Mouse (Mus musculus) bone marrow macrophage, adult 2 months (primary cell): Measurements from ENCODE around the gene Emp3. TPM values are rescaled to one million over a fixed set of nuclear protein-coding genes. Genes with fewer than 3 reads are reported as not detected.
"Not testable (repeated sequence)": the region's sequence is repeated elsewhere in the genome, so short reads cannot be mapped to it uniquely, and the experiment has no call there.

Experiments used
- H3K27ac ChIP-seq: 2 replicates; pipeline ENCODE4 v1.5.1; 2012; ENCODE audit warnings: low read depth, low read length; ENCODE audit not compliant: insufficient read depth
- H3K4me1 ChIP-seq: 2 replicates; pipeline ENCODE4 v1.6.1; 2012; ENCODE audit warnings: low read length; ENCODE audit not compliant: control insufficient read depth, insufficient read depth
- H3K4me3 ChIP-seq: 2 replicates; pipeline ENCODE4 v1.5.1; 2012; ENCODE audit warnings: mild to moderate bottlenecking, low read length, moderate library complexity; ENCODE audit not compliant: insufficient read depth
- CTCF ChIP-seq: IDR thresholded peaks from 2 replicates; pipeline ENCODE4 v1.5.1; 2012; ENCODE audit warnings: low read depth, mild to moderate bottlenecking, low read length, moderate library complexity
- POLR2A ChIP-seq: IDR thresholded peaks from 2 replicates; pipeline ENCODE4 v1.6.1; 2012; ENCODE audit warnings: mild to moderate bottlenecking, low read depth, low read length, borderline replicate concordance
- polyA plus RNA-seq: library from polyadenylated mRNA; stranded (reverse); fragments of >200 nt; gene quantifications from 2 replicates; pipeline ENCODE4 v1.2.4, GENCODE M21; 2012; ENCODE audit not compliant: missing spikeins, insufficient read depth, insufficient read length

Emp3 gene
- polyA plus RNA-seq, result 635 and 697 TPM in 2 replicates

DNA sequence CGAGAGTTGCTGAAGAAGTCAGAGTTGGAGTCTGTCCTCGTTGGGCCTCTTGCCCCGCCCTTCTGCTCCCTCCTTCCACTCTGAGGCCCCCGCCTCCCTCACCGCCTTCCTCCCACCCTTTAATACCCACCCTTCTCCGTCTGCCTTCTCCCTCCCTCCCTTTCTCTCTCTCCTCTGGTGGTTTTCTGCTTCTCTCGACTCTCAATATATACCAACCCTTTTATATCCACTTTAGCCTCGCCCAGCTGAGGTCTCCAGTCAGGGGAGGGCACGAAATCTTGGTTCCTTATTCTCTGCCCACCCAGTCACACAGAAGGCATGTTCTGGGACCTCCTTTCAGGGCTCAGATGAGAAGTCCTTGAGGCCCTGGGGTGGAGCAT, at the start of gene Emp3:
Gene Emp3 (minus strand): TSS at position 163 of the 380 bp plus-strand sequence.
- H3K4me1 ChIP-seq, result peaks cover 26% of the 10 kb centered on the region
- H3K4me3 ChIP-seq, result peak within 1 kb of the TSS; percentile 82
- H3K27ac ChIP-seq, result peak within 1 kb of the TSS; percentile 95
- TF ChIP-seq POLR2A (peak; percentile 46; the same call in 1 of the 2 replicates), CTCF (no peak)

DNA sequence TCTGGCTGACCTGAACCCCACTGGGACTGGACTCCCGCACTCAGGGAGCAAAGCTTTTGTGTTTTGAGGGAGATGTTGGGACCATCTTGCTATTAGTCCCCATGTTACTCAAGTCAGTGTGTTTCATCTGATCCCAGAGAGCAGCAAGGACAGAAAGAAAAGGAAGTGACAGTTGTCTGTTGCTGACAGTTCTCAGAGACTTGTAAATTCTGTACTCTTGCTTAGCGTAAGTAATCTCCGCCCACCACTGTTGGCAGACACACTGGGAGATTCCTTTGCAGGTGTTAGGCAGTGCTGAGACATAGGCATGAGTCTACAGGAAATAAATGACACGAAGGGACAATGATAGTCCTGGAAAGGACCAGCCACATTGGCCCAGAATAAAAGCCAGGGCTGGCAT, 35.4 kb upstream of the Emp3 start:
- no peak overlapping the region for H3K27ac ChIP-seq
- H3K4me1 ChIP-seq, result no peaks in the 10 kb centered on the region
- TF ChIP-seq POLR2A (no peak), CTCF (no peak)
- no peak overlapping the region for H3K4me3 ChIP-seq

DNA sequence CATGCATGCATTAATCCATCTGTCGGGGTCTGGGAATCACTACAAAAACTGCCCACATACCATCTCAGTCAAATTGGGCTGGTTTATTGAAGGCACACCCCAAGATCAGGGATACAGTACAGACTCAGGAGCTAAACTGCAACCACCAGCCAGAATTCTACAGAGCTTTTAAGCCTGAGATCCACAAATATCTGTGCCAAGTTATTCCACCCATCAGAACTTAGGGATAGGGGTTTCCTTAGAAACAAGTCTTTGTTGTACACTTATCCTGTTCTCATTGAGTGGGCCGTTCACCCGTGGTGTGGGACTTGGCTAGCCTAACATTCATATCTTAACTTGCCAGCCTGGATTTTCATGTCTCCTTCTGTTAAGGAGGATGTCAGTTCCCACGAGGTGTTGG, 27.9 kb upstream of the Emp3 start:
- H3K4me3 ChIP-seq, result no peak overlapping the region
- no peak overlapping the region for H3K27ac ChIP-seq
- no peaks in the 10 kb centered on the region for H3K4me1 ChIP-seq
- TF ChIP-seq CTCF (no peak), POLR2A (no peak)

DNA sequence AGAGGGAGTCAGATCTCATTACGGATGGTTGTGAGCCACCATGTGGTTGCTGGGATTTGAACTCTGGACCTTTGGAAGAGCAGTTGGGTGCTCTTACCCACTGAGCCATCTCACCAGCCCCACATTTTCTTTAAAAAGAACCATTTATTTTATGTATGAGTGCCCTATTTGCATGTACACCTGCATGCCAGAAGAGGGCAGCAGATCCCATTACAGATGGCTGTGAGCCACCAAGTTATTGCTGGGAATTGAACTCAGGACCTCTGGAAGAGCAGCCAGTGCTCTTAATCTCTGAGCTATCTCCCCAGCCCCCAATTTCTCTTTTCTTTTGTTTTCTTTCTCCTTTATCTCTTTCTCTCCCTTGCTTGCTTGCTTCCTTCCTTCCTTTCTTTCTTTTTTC, 22.1 kb upstream of the Emp3 start:
- not testable (repeated sequence) for H3K4me1 ChIP-seq, H3K4me3 ChIP-seq, H3K27ac ChIP-seq

DNA sequence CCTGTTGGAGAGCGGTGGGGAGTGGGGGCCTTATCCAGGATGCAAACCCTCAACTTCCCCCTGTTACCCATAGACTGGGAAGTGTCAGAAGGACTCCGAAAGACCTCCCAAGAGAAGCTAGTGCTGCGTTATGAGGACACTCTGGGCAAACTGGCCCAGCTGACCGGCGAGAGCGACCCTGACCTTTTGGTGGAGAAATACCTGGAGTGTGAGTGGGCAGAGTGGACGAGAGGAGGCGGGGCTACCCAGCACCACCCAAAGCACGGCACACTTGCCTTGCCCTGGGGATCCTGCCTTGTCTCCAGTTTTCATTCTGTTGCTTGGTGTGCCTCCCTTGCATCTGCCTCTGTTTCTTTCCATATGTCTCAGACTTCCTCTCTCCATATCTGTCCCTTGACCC, 20.8 kb upstream of the Emp3 start:
- no peak overlapping the region for H3K27ac ChIP-seq
- no peak overlapping the region for H3K4me3 ChIP-seq
- H3K4me1 ChIP-seq, result no peaks in the 10 kb centered on the region
- no peak for TF ChIP-seq CTCF
- TF ChIP-seq POLR2A, result no peak

DNA sequence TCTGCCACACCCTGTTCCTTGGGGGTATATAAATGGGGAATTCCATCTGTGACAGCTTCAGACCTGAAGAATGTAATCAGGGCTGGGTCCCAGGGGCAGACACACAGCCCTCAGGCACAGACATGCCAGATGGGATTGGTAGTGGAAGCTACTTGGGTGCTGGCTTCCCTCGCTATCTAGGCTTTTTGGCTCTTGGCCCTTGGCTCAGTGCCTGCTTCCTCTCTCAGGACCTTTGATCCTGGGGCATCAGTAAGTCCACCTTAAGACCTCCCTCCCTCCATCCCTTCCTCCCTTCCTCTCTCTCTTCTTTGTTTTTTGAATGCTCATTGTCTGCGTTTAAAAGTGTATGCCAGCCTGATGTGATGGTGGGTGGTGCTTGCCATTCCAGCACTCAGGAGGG, 18.6 kb upstream of the Emp3 start:
- Histone ChIP-seq H3K4me3 (no peak overlapping the region), H3K4me1 (no peaks in the 10 kb centered on the region), H3K27ac (no peak overlapping the region)
- TF ChIP-seq CTCF (no peak), POLR2A (no peak)

DNA sequence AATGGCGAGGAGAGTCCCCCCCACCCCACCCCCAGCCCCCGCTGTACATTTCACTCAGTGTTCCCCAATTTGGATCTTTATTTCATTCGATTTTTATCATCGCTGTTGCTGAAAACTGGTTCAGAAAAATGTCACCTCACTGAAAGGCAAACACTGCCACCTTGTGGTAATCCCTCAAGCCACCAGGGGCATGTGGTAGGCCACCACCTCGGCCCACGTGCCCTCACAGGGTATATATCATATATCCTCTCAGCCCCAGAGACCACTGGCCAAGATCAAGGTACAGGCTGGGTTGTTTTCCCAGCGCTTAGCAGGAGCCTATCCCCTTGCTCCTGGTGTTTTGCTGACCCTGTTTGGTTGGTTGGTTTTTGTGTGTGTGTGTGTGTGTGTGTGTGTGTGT, 13.9 kb upstream of the Emp3 start:
- Histone ChIP-seq H3K27ac (no peak overlapping the region), H3K4me1 (no peaks in the 10 kb centered on the region), H3K4me3 (no peak overlapping the region)
- TF ChIP-seq POLR2A (no peak), CTCF (peak; percentile 73)

DNA sequence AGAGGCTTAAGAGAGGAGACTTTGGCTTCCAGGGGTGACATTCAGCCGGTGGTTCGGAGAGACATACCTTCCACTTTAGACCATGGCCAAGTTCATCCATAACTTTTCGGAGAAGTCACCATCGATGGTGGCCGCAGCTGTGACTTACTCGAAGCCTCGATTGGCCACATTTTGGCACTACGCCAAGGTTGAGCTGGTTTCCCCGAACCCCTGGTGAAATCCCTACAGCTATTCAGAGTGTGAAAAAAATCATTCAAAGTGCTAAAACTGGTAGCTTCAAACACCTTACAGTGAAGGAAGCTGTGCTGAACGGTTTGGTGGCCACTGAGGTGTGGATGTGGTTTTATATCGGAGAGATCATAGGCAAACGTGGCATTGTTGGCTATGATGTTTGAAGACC, 12.6 kb upstream of the Emp3 start:
- not testable (repeated sequence) for H3K27ac ChIP-seq, H3K4me3 ChIP-seq, H3K4me1 ChIP-seq

DNA sequence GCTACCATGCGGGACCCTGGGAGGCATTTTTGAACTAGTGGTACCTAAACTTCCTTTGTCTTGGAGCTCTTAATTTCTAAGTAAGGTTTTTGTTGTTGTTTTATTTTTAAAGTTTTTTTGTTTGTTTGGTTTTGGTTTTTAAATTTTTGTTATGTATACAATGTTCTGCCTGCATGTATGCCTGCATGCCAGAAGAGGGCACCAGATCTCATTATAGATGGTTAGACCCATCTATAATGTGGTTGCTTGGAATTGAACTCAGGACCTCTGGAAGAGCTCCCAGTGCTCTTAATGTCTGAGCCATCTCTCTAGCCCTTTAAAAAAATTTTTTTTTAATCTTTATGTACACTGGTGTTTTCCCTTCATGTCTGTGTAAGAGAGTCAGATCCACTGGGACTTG, 8.5 kb upstream of the Emp3 start:
- no peak overlapping the region for H3K4me3 ChIP-seq
- no peak for TF ChIP-seq CTCF
- no peak for TF ChIP-seq POLR2A
- H3K27ac ChIP-seq, result no peak overlapping the region
- no peaks in the 10 kb centered on the region for H3K4me1 ChIP-seq

DNA sequence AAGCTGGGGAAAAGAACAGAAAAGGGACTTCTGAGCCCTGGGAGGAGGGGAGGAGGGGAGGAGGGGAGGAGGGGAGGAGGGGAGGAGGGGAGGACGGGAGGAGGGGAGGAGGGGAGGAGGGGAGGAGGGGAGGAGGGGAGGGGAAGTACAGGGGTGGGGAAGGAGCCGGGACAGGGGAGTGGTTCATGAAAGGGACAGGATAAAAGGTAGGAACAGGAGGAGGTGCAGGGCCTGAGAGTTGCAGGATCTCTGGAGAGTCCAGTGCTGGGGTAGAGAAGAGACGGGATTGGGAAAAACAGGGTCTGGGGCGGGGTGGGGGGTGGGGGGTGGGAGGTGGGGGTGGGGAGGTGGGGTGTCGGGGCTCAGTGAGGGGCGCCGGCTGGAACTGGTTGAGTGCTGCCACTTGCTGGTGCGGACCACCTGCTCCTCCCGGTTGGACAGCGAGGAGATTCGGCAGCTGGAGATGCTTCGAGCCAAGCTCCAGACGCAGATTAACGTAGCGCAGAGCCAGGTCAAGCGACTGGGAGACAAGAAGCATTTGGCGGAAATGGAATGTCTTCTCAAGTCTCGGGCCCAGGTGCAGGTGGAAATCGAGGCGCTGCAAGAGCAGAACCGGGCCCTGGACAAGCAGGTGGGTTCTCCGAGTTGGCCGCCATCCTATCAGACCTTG, 7.6 kb upstream of the Emp3 start:
- no peaks in the 10 kb centered on the region for H3K4me1 ChIP-seq
- no peak overlapping the region for H3K4me3 ChIP-seq
- H3K27ac ChIP-seq, result no peak overlapping the region
- TF ChIP-seq POLR2A, result no peak
- TF ChIP-seq CTCF, result no peak

DNA sequence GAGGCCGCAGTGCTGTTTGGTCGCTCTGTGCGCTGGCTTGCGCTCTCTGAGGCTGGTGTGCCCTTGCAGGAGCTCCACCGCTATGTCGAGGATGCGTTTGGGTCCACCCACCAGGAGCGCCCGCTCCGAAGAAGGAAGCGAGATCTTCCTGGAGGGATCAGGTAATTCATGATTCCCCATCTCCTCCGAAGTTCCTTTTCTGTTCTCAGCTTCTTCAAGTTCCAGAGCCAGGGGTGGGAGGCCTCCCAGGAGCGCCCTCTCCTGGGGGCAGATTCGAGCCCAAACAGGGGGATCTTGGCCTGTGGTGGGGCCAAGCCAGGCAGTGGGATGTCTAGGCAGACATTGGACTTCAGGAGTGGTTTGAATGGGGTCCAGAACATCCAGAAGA, 3.2 kb upstream of the Emp3 start:
- Histone ChIP-seq H3K4me1 (peaks cover 13% of the 10 kb centered on the region), H3K27ac (no peak overlapping the region), H3K4me3 (peak overlapping the region; percentile 47)
- TF ChIP-seq CTCF (no peak), POLR2A (no peak)
